Mouse (Mus musculus) CH12.LX (cell line): ENCODE measurements around the gene Gpm6b. TPM values are rescaled to one million over a fixed set of nuclear protein-coding genes. Genes with fewer than 3 reads are reported as not detected.

Source experiments
- DNase-seq: peaks from one replicate; pipeline ENCODE4 v3.0.0-alpha.2; 2013; ENCODE audit errors: extremely low read depth
- H3K27ac ChIP-seq: 2 replicates; pipeline ENCODE4 v1.5.1; 2012; ENCODE audit warnings: low read depth, mild to moderate bottlenecking, control low read depth, moderate library complexity; ENCODE audit not compliant: insufficient read depth
- H3K27me3 ChIP-seq: replicated peaks from 2 replicates; pipeline ENCODE3; 2012; ENCODE audit warnings: inconsistent platforms
- H3K36me3 ChIP-seq, 2 experiments: replicated peaks in 1 of 2; 2 replicates each; pipeline versions ENCODE3 to v1.6.1; 2012; ENCODE audit warnings: inconsistent platforms in 1 of 2, low read length in 1 of 2, mild to moderate bottlenecking in 1 of 2, mixed read lengths in 1 of 2, moderate library complexity in 1 of 2; ENCODE audit not compliant: control insufficient read depth in 1 of 2, insufficient read depth in 1 of 2
- H3K4me1 ChIP-seq, 2 experiments: 2 replicates each; pipeline ENCODE4 v1.6.1; 2012; ENCODE audit warnings: inconsistent platforms in 1 of 2, moderate library complexity in 1 of 2; ENCODE audit not compliant: insufficient read depth in 2 of 2, control insufficient read depth in 1 of 2
- H3K4me2 ChIP-seq: 2 replicates; pipeline ENCODE4 v1.6.1; 2012; ENCODE audit warnings: low read depth, mild to moderate bottlenecking, control low read depth; ENCODE audit not compliant: poor library complexity, insufficient read depth, severe bottlenecking
- H3K4me3 ChIP-seq, 3 experiments: fragments of 150-350 bp in 1 of 3; sonication (generic) in 1 of 3; replicated peaks in 1 of 3; 2 replicates each; pipeline versions ENCODE3 to v1.5.1; 2011 to 2012; ENCODE audit warnings: low read depth in 2 of 3, low read length in 2 of 3, mild to moderate bottlenecking in 2 of 3, moderate library complexity in 2 of 3, control low read depth in 1 of 3, improper control_type of control experiment in 1 of 3, inconsistent platforms in 1 of 3, mixed read lengths in 1 of 3; ENCODE audit not compliant: poor library complexity in 1 of 3
- H3K79me2 ChIP-seq: replicated peaks from 2 replicates; pipeline ENCODE4 v1.6.1; 2012; ENCODE audit warnings: mild to moderate bottlenecking, moderate library complexity; ENCODE audit not compliant: control insufficient read depth, poor library complexity, insufficient read depth, severe bottlenecking; ENCODE audit errors: extremely low read depth
- H3K9ac ChIP-seq: 2 replicates; pipeline ENCODE4 v1.6.1; 2012; ENCODE audit warnings: low read depth, mild to moderate bottlenecking, control low read depth, moderate library complexity; ENCODE audit not compliant: insufficient read depth
- H3K9me3 ChIP-seq: replicated peaks from 2 replicates; pipeline ENCODE3; 2012; ENCODE audit warnings: low read length, inconsistent platforms, mixed read lengths
- BHLHE40 ChIP-seq: IDR thresholded peaks from 2 replicates; pipeline ENCODE4 v1.6.1; 2011; ENCODE audit warnings: mild to moderate bottlenecking, low read depth, low read length, improper control_type of control experiment
- CHD1 ChIP-seq: IDR thresholded peaks from 2 replicates; pipeline ENCODE4 v1.6.1; 2012; ENCODE audit warnings: low read depth, low read length, improper control_type of control experiment, inconsistent platforms
- CHD2 ChIP-seq: IDR thresholded peaks from 2 replicates; pipeline ENCODE4 v1.6.1; 2011; ENCODE audit warnings: low read length, improper control_type of control experiment
- CTCF ChIP-seq, 2 experiments: IDR thresholded peaks in 1 of 2; conservative IDR thresholded peaks in 1 of 2; 2 replicates each; pipeline ENCODE4 v1.5.1; 2011 to 2012; ENCODE audit warnings: low read depth in 2 of 2, low read length in 2 of 2, improper control_type of control experiment in 1 of 2, inconsistent platforms in 1 of 2, mild to moderate bottlenecking in 1 of 2, moderate library complexity in 1 of 2
- E2F4 ChIP-seq: IDR thresholded peaks from 2 replicates; pipeline ENCODE4 v1.6.1; 2011; ENCODE audit warnings: low read depth, low read length, improper control_type of control experiment; ENCODE audit not compliant: insufficient replicate concordance
- ELF1 ChIP-seq: IDR thresholded peaks from 2 replicates; pipeline ENCODE4 v1.6.1; 2014; ENCODE audit warnings: low read depth, mild to moderate bottlenecking, inconsistent platforms, low read length, improper control_type of control experiment
- HCFC1 ChIP-seq: IDR thresholded peaks from 2 replicates; pipeline ENCODE4 v1.6.1; 2012; ENCODE audit warnings: low read depth, mild to moderate bottlenecking, inconsistent platforms, low read length, improper control_type of control experiment
- IRF4 ChIP-seq: IDR thresholded peaks from 2 replicates; pipeline ENCODE4 v1.6.1; 2014; ENCODE audit warnings: low read depth, mild to moderate bottlenecking, inconsistent platforms, low read length, improper control_type of control experiment
- JUN ChIP-seq: IDR thresholded peaks from 2 replicates; pipeline ENCODE4 v1.6.1; 2011; ENCODE audit warnings: low read depth, mild to moderate bottlenecking, low read length, improper control_type of control experiment, moderate library complexity; ENCODE audit not compliant: insufficient read depth
- JUND ChIP-seq: conservative IDR thresholded peaks from 2 replicates; pipeline ENCODE4 v1.6.1; 2011; ENCODE audit warnings: low read depth, low read length, improper control_type of control experiment
- MAFK ChIP-seq: IDR thresholded peaks from 2 replicates; pipeline ENCODE4 v1.6.1; 2011; ENCODE audit warnings: low read length, improper control_type of control experiment; ENCODE audit not compliant: insufficient replicate concordance
- MAX ChIP-seq: IDR thresholded peaks from 2 replicates; pipeline ENCODE4 v1.6.1; 2011; ENCODE audit warnings: low read length, improper control_type of control experiment
- MAZ ChIP-seq: IDR thresholded peaks from 2 replicates; pipeline ENCODE4 v1.6.1; 2012; ENCODE audit warnings: low read depth, mild to moderate bottlenecking, inconsistent platforms, low read length, improper control_type of control experiment, moderate library complexity
- MEF2A ChIP-seq: IDR thresholded peaks from 2 replicates; pipeline ENCODE4 v1.6.1; 2014; ENCODE audit warnings: low read depth, mild to moderate bottlenecking, inconsistent platforms, low read length, improper control_type of control experiment, borderline replicate concordance
- MXI1 ChIP-seq: IDR thresholded peaks from 2 replicates; pipeline ENCODE4 v1.6.1; 2011; ENCODE audit warnings: mild to moderate bottlenecking, low read depth, low read length, improper control_type of control experiment
- MYC ChIP-seq: IDR thresholded peaks from 2 replicates; pipeline ENCODE4 v1.6.1; 2011; ENCODE audit warnings: low read depth, mild to moderate bottlenecking, improper control_type of control experiment, low read length
- NELFE ChIP-seq: IDR thresholded peaks from 2 replicates; pipeline ENCODE4 v1.6.1; 2011; ENCODE audit warnings: low read depth, low read length, improper control_type of control experiment
- NRF1 ChIP-seq: IDR thresholded peaks from 2 replicates; pipeline ENCODE4 v1.6.1; 2014; ENCODE audit warnings: low read depth, mild to moderate bottlenecking, inconsistent platforms, low read length, improper control_type of control experiment, moderate library complexity
- PAX5 ChIP-seq: IDR thresholded peaks from 2 replicates; pipeline ENCODE4 v1.6.1; 2012; ENCODE audit warnings: low read length, inconsistent platforms, mixed read lengths
- RAD21 ChIP-seq: IDR thresholded peaks from 2 replicates; pipeline ENCODE4 v1.6.1; 2011; ENCODE audit warnings: low read depth, mild to moderate bottlenecking, low read length, improper control_type of control experiment, moderate library complexity
- SIN3A ChIP-seq: IDR thresholded peaks from 2 replicates; pipeline ENCODE4 v1.6.1; 2012; ENCODE audit warnings: low read length, improper control_type of control experiment, inconsistent platforms
- SMC3 ChIP-seq: IDR thresholded peaks from 2 replicates; pipeline ENCODE4 v1.6.1; 2011; ENCODE audit warnings: low read depth, low read length, improper control_type of control experiment
- UBTF ChIP-seq: IDR thresholded peaks from 2 replicates; pipeline ENCODE4 v1.6.1; 2012; ENCODE audit warnings: low read depth, mild to moderate bottlenecking, inconsistent platforms, low read length, improper control_type of control experiment, moderate library complexity
- ZC3H11A ChIP-seq: IDR thresholded peaks from 2 replicates; pipeline ENCODE4 v1.6.1; 2012; ENCODE audit warnings: low read depth, mild to moderate bottlenecking, inconsistent platforms, low read length, improper control_type of control experiment
- ZNF384 ChIP-seq: IDR thresholded peaks from 2 replicates; pipeline ENCODE4 v1.6.1; 2012; ENCODE audit warnings: low read depth, low read length, improper control_type of control experiment, inconsistent platforms
- dilution Hi-C: fragments of 300-500 bp; cut with MboI; formaldehyde crosslinking; loops from 2 replicates; pipeline ENCODE4 v1.14.3; 2020; ENCODE audit warnings: low sequenced_read_pairs; ENCODE audit not compliant: extremely low pct_unique_long_range_greater_than_20kb, extremely low pct_ligation_motif_present
- in situ Hi-C: fragments of 300-500 bp; cut with MboI; formaldehyde crosslinking; loops from 3 replicates; pipeline ENCODE4 v1.14.3; 2019; ENCODE audit warnings: low sequenced_read_pairs, low pct_ligation_motif_present, low pct_unique_long_range_greater_than_20kb, mixed read lengths
- polyA plus RNA-seq: library from polyadenylated mRNA; unstranded; fragments of >175 nt; gene quantifications from 2 replicates; pipeline ENCODE4 v1.2.1, GENCODE M21; 2012; ENCODE audit warnings: low read depth; ENCODE audit not compliant: insufficient read length
- total RNA-seq, 2 experiments: library from RNA; depleted of rRNA; stranded (reverse); fragments of 300-350 nt in 1 of 2; fragments of >200 nt in 1 of 2; gene quantifications; 2 replicates each; pipeline ENCODE4 v1.2.3; 2012 to 2014

Gene Gpm6b
- total and polyA plus RNA-seq, 3 experiments: 0.64 to 1.9 (median 1.8) TPM

DNA sequence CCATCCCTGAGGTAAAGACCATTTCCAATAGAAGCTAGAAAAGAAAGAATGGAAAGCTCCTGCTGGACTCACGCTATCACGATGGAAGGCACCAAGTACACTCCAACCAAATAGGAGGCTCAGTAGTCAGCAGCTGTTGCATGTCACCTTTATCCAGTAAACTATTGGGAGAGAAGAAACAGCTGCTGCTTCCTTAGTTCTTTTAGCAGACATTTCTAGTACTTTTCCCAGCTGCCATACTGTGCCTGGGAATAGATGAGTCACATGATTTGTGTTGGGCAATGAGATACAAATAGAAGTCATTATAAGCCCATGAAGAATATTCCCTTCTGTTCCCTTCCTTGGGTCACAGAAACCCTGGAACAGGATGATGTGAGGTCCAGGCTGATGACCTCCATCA, 40.4 kb upstream of the Gpm6b start:
- H3K27me3 ChIP-seq: no peaks in the 10 kb centered on the region
- H3K36me3 ChIP-seq: no peaks in the 10 kb centered on the region
- dilution Hi-C loops (no loop called here), in situ Hi-C loops (loop anchor here (25.0 kb wide), 1 partner anchor 1039 kb away; no protein-coding TSS in a partner anchor)
- H3K79me2 ChIP-seq: no peaks in the 10 kb centered on the region
- no peak overlapping the region for H3K4me3 ChIP-seq
- no peaks in the 10 kb centered on the region for H3K9me3 ChIP-seq
- H3K4me2 ChIP-seq: no peak overlapping the region
- DNase-seq: no peak
- no peaks in the 10 kb centered on the region for H3K4me1 ChIP-seq
- H3K27ac ChIP-seq: no peak overlapping the region
- H3K9ac ChIP-seq: no peak overlapping the region
- TF ChIP-seq CHD1 (no peak), MAX (no peak), SIN3A (no peak), JUND (no peak), MAFK (no peak), MAZ (no peak), ZC3H11A (no peak), MXI1 (no peak), HCFC1 (no peak), ELF1 (no peak), NELFE (no peak), SMC3 (no peak), JUN (no peak), ZNF384 (no peak), PAX5 (no peak), IRF4 (no peak), E2F4 (no peak), CHD2 (no peak), BHLHE40 (no peak)

GRCm38 (mm10) chrX:166199812-166200211, 38.9 kb upstream of the Gpm6b start:
- Histone ChIP-seq H3K27ac (no peak overlapping the region), H3K9ac (no peak overlapping the region), H3K79me2 (no peaks in the 10 kb centered on the region), H3K27me3 (no peaks in the 10 kb centered on the region), H3K9me3 (no peaks in the 10 kb centered on the region), H3K36me3 (no peaks in the 10 kb centered on the region), H3K4me1 (peaks cover 0 to under 1% of the 10 kb centered on the region in 2 experiments; a peak in 1 of 4 replicates), H3K4me2 (no peak overlapping the region), H3K4me3 (no peak overlapping the region)
- dilution Hi-C loops (no loop called here), in situ Hi-C loops (loop anchor here (25.0 kb wide), 1 partner anchor 1037 kb away; no protein-coding TSS in a partner anchor)
- DNase-seq: no peak
- TF ChIP-seq HCFC1 (no peak), CTCF (conservative IDR thresholded peaks at IDR 0.05 in 1 of 2, IDR thresholded peaks at IDR 0.05 in 1 of 2; ENCODE audit: low read depth in 2 of 2, low read length in 2 of 2) (no peak), MXI1 (no peak), ZNF384 (no peak), BHLHE40 (no peak), MYC (no peak), RAD21 (no peak), MAFK (no peak), PAX5 (no peak), JUND (no peak), UBTF (no peak), NRF1 (no peak), ELF1 (no peak), E2F4 (no peak), SIN3A (no peak), MEF2A (no peak)
